Mouse (Mus musculus): ENCODE data around the gene Skor1. TPM values are rescaled to one million over a fixed set of nuclear protein-coding genes. Genes with fewer than 3 reads are reported as not detected.
A peak's percentile ranks its signal among the peaks of the same experiment; 100 is the strongest.

Gene Skor1
- total RNA-seq, 2 experiments from 2014 or later = 0.10 to 0.15 TPM

DNA sequence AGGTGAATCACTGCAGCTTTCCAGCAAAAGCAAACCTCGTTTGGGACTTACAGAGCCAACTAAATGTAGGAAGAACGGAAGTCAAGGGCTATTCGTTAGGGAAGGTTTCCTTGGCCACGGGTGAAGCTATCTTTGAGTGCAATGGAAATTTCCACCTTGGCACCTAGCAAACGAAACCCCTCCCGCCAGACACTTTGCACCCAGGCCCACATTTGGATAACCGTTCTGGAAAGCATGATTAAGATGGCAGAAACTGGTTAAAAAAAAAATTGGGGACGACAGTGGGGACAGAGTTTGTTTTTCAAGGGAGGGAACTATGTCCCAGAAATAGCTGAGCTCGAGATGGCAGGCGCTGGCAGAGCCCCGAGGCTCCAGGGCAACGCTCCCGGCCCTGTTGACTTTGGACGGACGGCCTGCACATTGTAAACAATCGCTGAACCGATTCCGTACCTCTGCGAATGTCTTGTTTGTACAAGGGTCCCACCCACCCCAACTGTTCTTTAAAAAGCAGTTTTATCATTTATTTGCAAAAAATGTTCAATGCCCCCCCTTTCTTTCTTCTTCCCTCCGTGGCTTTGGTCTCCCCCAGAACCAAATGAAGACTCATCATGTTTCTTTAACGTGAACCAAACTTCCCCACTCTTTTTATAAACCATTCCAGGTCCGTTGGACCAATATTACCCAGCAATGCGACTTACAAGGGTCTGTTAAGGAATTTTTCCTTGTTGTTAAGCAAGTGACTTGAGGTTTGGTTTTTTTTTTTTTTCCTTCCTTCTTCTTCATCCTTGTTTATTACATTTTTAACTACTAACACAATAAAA is 57.5 kb downstream of the Skor1 start:
- DNase-seq = peak in 1 of 2 experiments; percentile 54

DNA sequence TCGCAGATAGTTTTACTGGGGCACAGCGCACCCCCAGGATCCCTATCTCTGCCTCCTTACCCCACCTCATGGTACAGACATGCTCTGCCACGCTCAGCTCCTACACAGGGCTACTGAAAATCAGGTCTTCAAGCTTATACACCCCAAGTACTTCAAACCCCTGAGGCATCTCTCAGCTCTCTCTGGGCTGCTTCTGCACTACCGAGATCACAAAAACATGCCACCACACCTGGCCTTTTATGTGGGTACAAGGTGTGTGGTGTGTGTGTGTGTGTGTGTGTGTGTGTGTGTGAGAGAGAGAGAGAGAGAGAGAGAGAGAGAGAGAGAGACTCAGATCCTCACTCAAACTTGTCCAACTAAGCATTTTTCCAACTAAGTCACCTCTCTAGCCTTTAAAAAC is 59.6 kb downstream of the Skor1 start:
- no peak for DNase-seq

Other genes with a start within 250 kb of the Skor1 start
- 10 to 100 TPM; 63.6 to 70.2 TPM for gene Pias1, start 161.0 kb downstream of the Skor1 start, total RNA-seq (2021)
- 10 to 100 TPM; 33.3 to 35.6 TPM for gene Map2k5, start 228.9 kb upstream of the Skor1 start, total RNA-seq (2021)

Data from layer of hippocampus, postnatal 36 days (tissue).